Mouse (Mus musculus): ENCODE measurements around the gene 4930444G20Rik. TPM values are rescaled to one million over a fixed set of nuclear protein-coding genes. Genes with fewer than 3 reads are reported as not detected.

4930444G20Rik gene
- polyA plus RNA-seq, 1 experiment from 2014 or later = not detected

- H3K9me3 ChIP-seq (ENCODE audit: control insufficient read depth, low read length) = no peaks in the 10 kb centered on the region
- no peak overlapping the region for H3K27ac ChIP-seq (replicated peaks)
- H3K4me3 ChIP-seq (ENCODE audit: low read depth, low read length) = no peak overlapping the region
- no peak overlapping the region for H3K4me2 ChIP-seq (replicated peaks; ENCODE audit: low read depth)
- WGBS = 40% methylated on average over 16 of the region's 16 CpGs
- H3K9ac ChIP-seq (ENCODE audit: low read length) = no peak overlapping the region
- H3K36me3 ChIP-seq (ENCODE audit: control insufficient read depth, insufficient read depth, low read length) = no peaks in the 10 kb centered on the region
- no peaks in the 10 kb centered on the region for H3K4me1 ChIP-seq (replicated peaks; ENCODE audit: control insufficient read depth, insufficient read depth)
- no peaks in the 10 kb centered on the region for H3K27me3 ChIP-seq (ENCODE audit: control insufficient read depth, insufficient read depth, low read length)
- DNase-seq (ENCODE audit: low spot score) (no peak), ATAC-seq (ENCODE audit: low FRiP score, low TSS enrichment) (no peak)
- TF ChIP-seq EP300 (optimal IDR thresholded peaks at IDR 0.05) (no peak), CTCF (IDR thresholded peaks at IDR 0.05; ENCODE audit: low read depth) (no peak)
These were observed 50.3 kb downstream of the 4930444G20Rik start for GRCm38 (mm10) chr10:22017469-22018159.

Other genes with a start within 250 kb of the 4930444G20Rik start
- 60.0 and 73.1 TPM in 2 replicates for gene Sgk1, start 185.9 kb downstream of the 4930444G20Rik start, polyA plus RNA-seq (2015; fragmentation: Nextera tagmentation; extraction: Ambion mirVana)
- 12.9 and 16.2 TPM in 2 replicates for gene E030030I06Rik, start 81.2 kb upstream of the 4930444G20Rik start, polyA plus RNA-seq (2015; fragmentation: Nextera tagmentation; extraction: Ambion mirVana)
- 5.3 and 6.0 TPM in 2 replicates for gene Raet1e, start 90.5 kb upstream of the 4930444G20Rik start, polyA plus RNA-seq (2015; fragmentation: Nextera tagmentation; extraction: Ambion mirVana)
- 0.36 and 0.51 TPM in 2 replicates for gene H60b, start 90.5 kb upstream of the 4930444G20Rik start, polyA plus RNA-seq (2015; fragmentation: Nextera tagmentation; extraction: Ambion mirVana)